Mouse (Mus musculus) E14TG2a.4 (cell line): ENCODE data around the gene Mau2.

ENCODE experiments used
- CTCF ChIP-seq: conservative IDR thresholded peaks from 2 replicates; pipeline ENCODE4 v1.5.1; 2014; ENCODE audit warnings: low read length
- NANOG ChIP-seq: IDR thresholded peaks from 2 replicates; pipeline ENCODE4 v1.6.1; 2014; ENCODE audit warnings: borderline replicate concordance, low read length, mixed read lengths
- POU5F1 ChIP-seq: IDR thresholded peaks from 2 replicates; pipeline ENCODE4 v1.6.1; 2014; ENCODE audit warnings: low read length, borderline replicate concordance

DNA sequence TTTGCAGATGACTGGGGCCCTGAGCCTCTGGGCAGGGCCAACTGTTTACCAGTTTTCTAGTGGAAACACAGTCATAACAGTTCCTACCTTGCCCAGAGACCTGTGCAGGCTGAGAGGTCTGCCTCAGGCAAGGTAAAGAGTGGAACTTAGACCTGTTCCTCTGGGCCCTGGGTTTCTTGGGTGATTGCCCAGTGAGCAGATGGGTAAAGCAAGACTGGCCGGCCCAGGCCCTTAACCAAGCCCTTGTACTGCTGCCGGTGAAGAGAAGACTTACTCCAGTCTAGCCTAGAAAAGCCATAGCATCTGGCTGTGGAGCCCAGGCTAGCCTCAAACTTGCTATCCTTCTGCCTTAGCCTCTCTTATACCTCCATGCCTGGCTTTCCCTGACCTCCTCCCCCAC lies 39.4 kb upstream of the Mau2 start:
- TF ChIP-seq CTCF, result no peak
- no peak for TF ChIP-seq POU5F1
- no peak for TF ChIP-seq NANOG
